Mouse (Mus musculus): ENCODE results near the gene Bmf. TPM values are rescaled to one million over a fixed set of nuclear protein-coding genes. Genes with fewer than 3 reads are reported as not detected.

Gene Bmf
- polyA plus RNA-seq, 1 experiment from 2014 or later = 7.1 TPM

DNA sequence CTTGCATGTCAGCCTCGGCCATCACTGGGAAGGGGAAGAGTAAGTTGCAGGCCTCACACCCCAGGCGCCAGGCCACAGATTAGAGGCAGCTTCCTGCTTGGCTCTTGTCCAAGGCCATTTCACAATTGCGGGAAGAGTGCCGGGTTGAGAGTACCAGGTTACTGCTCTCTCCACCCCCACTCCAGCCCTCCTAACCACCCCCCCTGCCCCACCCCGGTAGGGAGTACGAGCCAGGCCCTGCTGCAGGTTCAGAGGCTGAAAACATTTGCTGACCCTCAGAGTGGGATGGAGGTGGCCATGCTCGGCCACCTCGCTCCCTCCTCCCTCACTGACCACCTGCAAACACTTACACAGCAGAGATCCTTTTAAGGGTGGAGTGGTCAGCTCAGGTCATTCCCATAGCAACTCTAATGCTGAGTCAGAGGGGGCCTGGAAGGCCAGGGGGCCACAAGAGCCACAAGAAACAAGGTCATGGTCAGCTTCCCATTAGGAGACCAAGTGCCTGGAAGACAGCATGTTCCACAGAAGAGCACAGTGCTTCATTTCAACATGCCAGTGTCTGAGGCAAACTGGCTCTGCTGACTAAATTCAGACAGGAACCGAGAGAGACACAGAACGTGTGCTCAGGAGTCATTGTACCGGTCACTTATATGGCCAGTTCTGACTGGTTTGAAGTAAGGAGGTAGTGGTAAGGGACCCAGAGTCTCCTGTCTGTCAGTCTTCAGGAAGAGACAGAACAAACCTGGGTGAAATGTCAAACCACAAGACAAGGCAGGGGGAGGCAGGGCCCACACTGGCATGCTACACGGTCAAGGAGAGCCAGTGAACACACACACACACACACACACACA is 59.0 kb downstream of the Bmf start:
- H3K4me1 ChIP-seq (ENCODE audit: insufficient read depth) = peaks cover 9% of the 10 kb centered on the region
- H3K9me3 ChIP-seq (ENCODE audit: low read depth, low read length) = no peaks in the 10 kb centered on the region
- no peak overlapping the region for H3K9ac ChIP-seq
- 17% methylated on average over 12 of the region's 12 CpGs for WGBS
- ATAC-seq (ENCODE audit: insufficient read depth) (peak; percentile 45; the same call in 1 of the 2 replicates), DNase-seq (peak; percentile 85)
- H3K27ac ChIP-seq (ENCODE audit: low read depth) = peak overlapping the region; percentile 66
- TF ChIP-seq CTCF (IDR thresholded peaks at IDR 0.05; ENCODE audit: low read depth) = no peak
- no peaks in the 10 kb centered on the region for H3K36me3 ChIP-seq (ENCODE audit: insufficient read depth)
- H3K4me2 ChIP-seq = peak overlapping the region; percentile 32; the same call in 1 of the 2 replicates
- H3K27me3 ChIP-seq (ENCODE audit: insufficient read depth, low read length) = no peaks in the 10 kb centered on the region
- H3K4me3 ChIP-seq (ENCODE audit: low read depth, low read length) = no peak overlapping the region

DNA sequence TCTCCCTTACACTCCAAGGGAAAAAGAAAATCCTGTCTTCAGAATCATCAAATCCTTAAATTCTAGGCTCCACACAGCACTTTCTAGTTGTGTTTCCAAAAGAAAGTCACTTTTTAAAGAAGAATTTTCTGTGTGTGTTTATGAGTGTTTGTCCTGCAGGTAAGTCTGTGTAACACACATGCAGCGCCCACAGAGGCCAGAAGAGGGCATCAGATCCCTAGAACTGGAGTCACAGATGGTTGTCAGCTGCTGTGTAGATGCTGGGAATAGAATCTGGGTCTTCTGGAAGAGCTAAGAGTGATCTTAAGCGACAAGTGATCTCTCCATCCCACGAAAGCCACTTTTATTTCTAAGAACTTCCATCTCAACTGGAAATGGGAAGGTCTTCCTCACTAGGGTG is 61.7 kb downstream of the Bmf start:
- DNase-seq = peak; percentile 49
- H3K9me3 ChIP-seq (ENCODE audit: low read depth, low read length) = no peaks in the 10 kb centered on the region
- ATAC-seq (ENCODE audit: insufficient read depth) = no peak
- no peak overlapping the region for H3K4me3 ChIP-seq (ENCODE audit: low read depth, low read length)
- H3K4me2 ChIP-seq = no peak overlapping the region
- no peaks in the 10 kb centered on the region for H3K36me3 ChIP-seq (ENCODE audit: insufficient read depth)
- no peak overlapping the region for H3K9ac ChIP-seq
- no peaks in the 10 kb centered on the region for H3K27me3 ChIP-seq (ENCODE audit: insufficient read depth, low read length)
- H3K4me1 ChIP-seq (ENCODE audit: insufficient read depth) = peaks cover 9% of the 10 kb centered on the region
- whole genome bisulfite sequencing = 64% methylated on average over 3 of the region's 3 CpGs
- TF ChIP-seq CTCF (IDR thresholded peaks at IDR 0.05; ENCODE audit: low read depth) = peak; percentile 57
- no peak overlapping the region for H3K27ac ChIP-seq (ENCODE audit: low read depth)

- no peak overlapping the region for H3K4me3 ChIP-seq (ENCODE audit: low read depth, low read length)
- H3K9ac ChIP-seq = no peak overlapping the region
- H3K4me1 ChIP-seq (ENCODE audit: insufficient read depth) = peaks cover 9% of the 10 kb centered on the region
- peak; percentile 59 for ATAC-seq (ENCODE audit: insufficient read depth)
- H3K36me3 ChIP-seq (ENCODE audit: insufficient read depth) = no peaks in the 10 kb centered on the region
- DNase-seq = peak; percentile 80
- WGBS = 15% methylated on average over 12 of the region's 12 CpGs
- H3K27me3 ChIP-seq (ENCODE audit: insufficient read depth, low read length) = no peaks in the 10 kb centered on the region
- H3K9me3 ChIP-seq (ENCODE audit: low read depth, low read length) = no peaks in the 10 kb centered on the region
- peak; percentile 100 for TF ChIP-seq CTCF (IDR thresholded peaks at IDR 0.05; ENCODE audit: low read depth)
- no peak overlapping the region for H3K27ac ChIP-seq (ENCODE audit: low read depth)
- H3K4me2 ChIP-seq = no peak overlapping the region
Observed at GRCm38 (mm10) chr2:118486933-118487332, 62.6 kb downstream of the Bmf start.

DNA sequence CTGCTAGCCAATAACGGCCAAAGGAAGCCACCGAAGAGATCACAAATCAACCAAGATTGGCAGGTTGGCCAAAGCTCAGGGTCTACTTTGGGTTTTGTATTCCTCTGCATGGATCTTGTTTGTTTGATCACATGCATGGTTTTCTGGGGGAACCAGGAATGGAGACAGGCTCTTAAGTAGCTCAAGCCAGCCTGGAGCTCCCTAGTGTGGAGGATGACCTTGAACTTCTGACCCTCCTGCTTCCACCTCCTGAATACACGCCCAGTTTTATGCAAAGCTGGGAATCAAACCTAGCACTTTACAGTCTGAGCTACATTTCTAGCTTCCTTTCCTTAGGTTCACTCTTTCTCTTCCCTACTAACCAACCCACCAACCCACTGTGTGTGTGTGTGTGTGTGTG is 64.1 kb downstream of the Bmf start:
- Histone ChIP-seq H3K4me3 (ENCODE audit: low read depth, low read length) (no peak overlapping the region), H3K36me3 (ENCODE audit: insufficient read depth) (no peaks in the 10 kb centered on the region), H3K27me3 (ENCODE audit: insufficient read depth, low read length) (no peaks in the 10 kb centered on the region), H3K4me1 (ENCODE audit: insufficient read depth) (peaks cover 6% of the 10 kb centered on the region), H3K4me2 (no peak overlapping the region), H3K27ac (ENCODE audit: low read depth) (no peak overlapping the region), H3K9me3 (ENCODE audit: low read depth, low read length) (no peaks in the 10 kb centered on the region), H3K9ac (no peak overlapping the region)
- 78% methylated on average over 3 of the region's 3 CpGs for WGBS
- ATAC-seq (ENCODE audit: insufficient read depth) (no peak), DNase-seq (no peak)
- TF ChIP-seq CTCF (IDR thresholded peaks at IDR 0.05; ENCODE audit: low read depth) = no peak

DNA sequence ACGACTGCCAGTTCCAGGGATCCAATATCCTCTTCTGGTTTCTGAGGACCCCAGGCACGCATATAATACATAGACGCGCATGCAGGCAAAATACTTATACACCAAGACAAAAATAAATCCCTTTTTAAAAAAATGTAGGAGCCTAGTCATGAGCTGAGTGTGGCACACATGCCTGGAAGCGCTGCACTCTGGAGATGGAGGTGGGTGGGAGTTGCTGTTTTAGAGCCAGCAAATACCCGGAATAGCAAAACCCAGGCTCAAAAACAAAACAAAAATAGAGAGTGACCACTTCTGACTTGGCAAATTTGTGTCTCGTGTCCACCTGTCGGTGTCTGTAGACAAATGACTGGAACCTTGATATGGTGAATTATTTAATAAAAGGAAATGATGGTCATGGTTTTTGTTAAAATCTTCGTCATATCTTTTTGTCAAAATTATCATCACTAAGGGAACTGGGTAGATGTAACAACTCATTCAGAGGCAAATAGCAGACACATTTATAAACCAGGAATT is 65.0 kb downstream of the Bmf start:
- Histone ChIP-seq H3K27ac (ENCODE audit: low read depth) (no peak overlapping the region), H3K9me3 (ENCODE audit: low read depth, low read length) (no peaks in the 10 kb centered on the region), H3K4me1 (ENCODE audit: insufficient read depth) (peaks cover 3% of the 10 kb centered on the region; the same call in 1 of the 2 replicates), H3K4me2 (no peak overlapping the region), H3K27me3 (ENCODE audit: insufficient read depth, low read length) (no peaks in the 10 kb centered on the region), H3K36me3 (ENCODE audit: insufficient read depth) (no peaks in the 10 kb centered on the region), H3K9ac (no peak overlapping the region), H3K4me3 (ENCODE audit: low read depth, low read length) (no peak overlapping the region)
- DNase-seq = no peak
- no peak for TF ChIP-seq CTCF (IDR thresholded peaks at IDR 0.05; ENCODE audit: low read depth)
- 79% methylated on average over 9 of the region's 9 CpGs for WGBS
- ATAC-seq (ENCODE audit: insufficient read depth) = no peak

GRCm38 (mm10) chr2:118483032-118483431 is 66.5 kb downstream of the Bmf start:
- H3K4me2 ChIP-seq = no peak overlapping the region
- peaks cover 10% of the 10 kb centered on the region for H3K4me1 ChIP-seq (ENCODE audit: insufficient read depth)
- no peaks in the 10 kb centered on the region for H3K9me3 ChIP-seq (ENCODE audit: low read depth, low read length)
- no peak overlapping the region for H3K27ac ChIP-seq (ENCODE audit: low read depth)
- no peak for TF ChIP-seq CTCF (IDR thresholded peaks at IDR 0.05; ENCODE audit: low read depth)
- H3K9ac ChIP-seq = no peak overlapping the region
- ATAC-seq (ENCODE audit: insufficient read depth) = no peak
- H3K27me3 ChIP-seq (ENCODE audit: insufficient read depth, low read length) = no peaks in the 10 kb centered on the region
- 76% methylated on average over 5 of the region's 5 CpGs for WGBS
- H3K4me3 ChIP-seq (ENCODE audit: low read depth, low read length) = no peak overlapping the region
- DNase-seq = no peak
- H3K36me3 ChIP-seq (ENCODE audit: insufficient read depth) = no peaks in the 10 kb centered on the region

DNA sequence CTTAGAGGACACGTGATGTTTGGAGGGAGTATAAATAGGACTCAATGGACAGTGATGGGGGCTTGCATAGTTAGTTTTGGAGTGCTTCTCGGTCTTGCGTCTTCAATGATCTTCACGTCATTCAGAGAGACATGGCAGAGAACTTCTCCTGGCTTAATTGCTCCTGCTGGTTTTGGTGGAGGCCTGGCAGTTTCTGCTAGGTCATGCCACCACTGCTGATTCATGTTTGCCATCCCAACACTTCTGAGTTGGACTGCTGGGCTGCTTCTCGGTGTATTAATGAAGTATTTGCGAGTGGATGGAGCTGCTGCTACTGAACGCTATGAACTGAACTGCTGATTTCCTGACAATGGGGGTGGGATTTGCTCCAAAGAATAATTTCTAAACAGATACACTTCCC is 68.6 kb downstream of the Bmf start:
- no peak for TF ChIP-seq CTCF (IDR thresholded peaks at IDR 0.05; ENCODE audit: low read depth)
- Histone ChIP-seq H3K27me3 (ENCODE audit: insufficient read depth, low read length) (no peaks in the 10 kb centered on the region), H3K4me1 (ENCODE audit: insufficient read depth) (peaks cover 10% of the 10 kb centered on the region), H3K9ac (no peak overlapping the region), H3K9me3 (ENCODE audit: low read depth, low read length) (no peaks in the 10 kb centered on the region), H3K27ac (ENCODE audit: low read depth) (no peak overlapping the region), H3K36me3 (ENCODE audit: insufficient read depth) (peaks cover 13% of the 10 kb centered on the region), H3K4me2 (no peak overlapping the region), H3K4me3 (ENCODE audit: low read depth, low read length) (no peak overlapping the region)
- DNase-seq (no peak), ATAC-seq (ENCODE audit: insufficient read depth) (no peak)
- 86% methylated on average over 7 of the region's 7 CpGs for WGBS

All from lung, embryonic 14.5 days (tissue).